Mouse (Mus musculus) intestine, postnatal 0 days (tissue): ENCODE results near the gene Rassf5. TPM values are rescaled to one million over a fixed set of nuclear protein-coding genes. Genes with fewer than 3 reads are reported as not detected.

Source experiments
- ATAC-seq: fragments of 200-750 bp; cut with Nextera tagmentation; 2 replicates; pipeline ENCODE4 v1.8.0; 2017; ENCODE audit warnings: mild to moderate bottlenecking, moderate TSS enrichment, moderate library complexity
- H3K27ac ChIP-seq: fragments of 300-500 bp; sonication (generic); 2 replicates; pipeline ENCODE4 v1.5.1; 2014; ENCODE audit warnings: mild to moderate bottlenecking, low read depth, low read length, moderate library complexity
- H3K27me3 ChIP-seq: fragments of 300-500 bp; sonication (generic); replicated peaks from 2 replicates; pipeline ENCODE4 v1.6.1; 2014; ENCODE audit warnings: low read length, mixed read lengths; ENCODE audit not compliant: control insufficient read depth, insufficient read depth
- H3K36me3 ChIP-seq: fragments of 300-500 bp; sonication (generic); 2 replicates; pipeline ENCODE4 v1.6.1; 2014; ENCODE audit warnings: mild to moderate bottlenecking, moderate library complexity; ENCODE audit not compliant: control insufficient read depth, insufficient read depth
- H3K4me1 ChIP-seq: fragments of 300-500 bp; sonication (generic); replicated peaks from 2 replicates; pipeline ENCODE4 v1.6.1; 2014; ENCODE audit warnings: antibody characterized with exemption, low read length, mixed read lengths; ENCODE audit not compliant: control insufficient read depth, insufficient read depth
- H3K4me2 ChIP-seq: fragments of 300-500 bp; sonication (generic); replicated peaks from 2 replicates; pipeline ENCODE4 v1.6.1; 2014; ENCODE audit warnings: low read depth, mild to moderate bottlenecking, moderate library complexity
- H3K4me3 ChIP-seq: fragments of 300-500 bp; sonication (generic); 2 replicates; pipeline ENCODE4 v1.5.1; 2014; ENCODE audit warnings: low read depth, low read length
- H3K9ac ChIP-seq: fragments of 300-500 bp; sonication (generic); 2 replicates; pipeline ENCODE4 v1.6.1; 2014; ENCODE audit warnings: mild to moderate bottlenecking, low read depth, low read length
- H3K9me3 ChIP-seq: fragments of 300-500 bp; sonication (generic); 2 replicates; pipeline ENCODE4 v1.6.1; 2016; ENCODE audit warnings: mixed run types; ENCODE audit not compliant: control insufficient read depth
- CTCF ChIP-seq: sonication (generic); IDR thresholded peaks from 2 replicates; pipeline ENCODE4 v1.5.1; 2016; ENCODE audit warnings: low read depth, mild to moderate bottlenecking, control low read depth, antibody characterized with exemption, moderate library complexity
- WGBS: fragments of 180-500 bp; shearing (Covaris S2); extraction: QIAGEN DNeasy Blood & Tissue Kit; methylation state at CpG from one replicate; pipeline ENCODE4 v1.1.7; 2014; 5-methylcytosine and 5-hydroxymethylcytosine counted together
- polyA plus RNA-seq: library from polyadenylated mRNA; unstranded; fragments of >200 nt; fragmentation: Nextera tagmentation; extraction: Ambion mirVana; gene quantifications from 2 replicates; pipeline ENCODE4 v1.2.1, GENCODE M21; 2015

Gene Rassf5
- polyA plus RNA-seq, result 5.8 and 6.4 TPM in 2 replicates

DNA sequence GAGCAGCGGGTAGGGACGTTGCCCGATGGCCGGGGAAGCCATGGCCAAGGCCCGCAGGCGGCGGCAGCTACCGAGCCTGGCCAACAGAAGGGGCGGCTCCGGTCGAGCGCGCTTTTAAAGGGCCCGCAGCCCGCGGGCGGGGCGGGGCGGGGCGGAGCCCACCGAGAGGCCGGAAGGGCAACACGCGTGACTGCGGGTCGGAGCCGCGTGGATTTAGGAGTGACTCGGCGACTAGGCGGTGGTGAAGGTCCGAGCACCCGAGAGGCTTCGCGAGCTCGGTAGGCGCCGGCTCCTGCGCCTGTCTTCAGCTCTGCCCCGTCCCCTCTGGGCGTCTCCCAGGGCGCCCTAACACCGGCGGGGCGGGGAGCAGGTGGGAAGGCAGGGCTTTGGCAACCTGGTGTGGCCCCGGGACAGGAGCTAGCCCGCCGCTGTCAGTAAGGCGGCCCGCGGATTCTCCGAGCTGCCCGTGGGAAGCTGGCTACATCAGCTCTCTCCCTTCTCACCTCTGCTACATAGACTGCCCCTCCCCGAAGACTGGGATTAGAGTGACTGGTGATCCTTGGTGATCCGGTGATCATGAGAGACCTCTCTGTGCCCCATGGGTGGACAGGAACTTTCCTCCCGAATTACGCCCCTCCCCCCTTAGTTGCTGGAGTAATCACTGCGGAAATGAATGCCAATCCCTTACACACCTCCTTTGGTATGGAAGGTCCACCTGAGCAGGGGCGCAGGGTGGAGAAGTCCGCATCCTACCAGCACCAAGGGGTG is at the start of gene Rassf5:
TSS of gene Rassf5 (minus strand) at position 170 of the 768 bp plus-strand sequence.
- peaks cover 48% of the 10 kb centered on the region for H3K27me3 ChIP-seq
- H3K9ac ChIP-seq, result peak within 1 kb of the TSS; percentile 53
- WGBS, result under 1% methylated on average over 58 of the region's 60 CpGs
- peak; percentile 23; the same call in 1 of the 2 replicates for TF ChIP-seq CTCF
- no peaks in the 10 kb centered on the region for H3K9me3 ChIP-seq
- peak within 1 kb of the TSS; percentile 99 for H3K4me2 ChIP-seq
- H3K27ac ChIP-seq, result no peak within 1 kb of the TSS
- H3K36me3 ChIP-seq, result no peaks in the 10 kb centered on the region
- H3K4me1 ChIP-seq, result 0 out of 2 replicates have a peak, but pooled peaks cover 6% of the 10 kb centered on the region
- H3K4me3 ChIP-seq, result peak within 1 kb of the TSS; percentile 63
- ATAC-seq, result peak; percentile 55

DNA sequence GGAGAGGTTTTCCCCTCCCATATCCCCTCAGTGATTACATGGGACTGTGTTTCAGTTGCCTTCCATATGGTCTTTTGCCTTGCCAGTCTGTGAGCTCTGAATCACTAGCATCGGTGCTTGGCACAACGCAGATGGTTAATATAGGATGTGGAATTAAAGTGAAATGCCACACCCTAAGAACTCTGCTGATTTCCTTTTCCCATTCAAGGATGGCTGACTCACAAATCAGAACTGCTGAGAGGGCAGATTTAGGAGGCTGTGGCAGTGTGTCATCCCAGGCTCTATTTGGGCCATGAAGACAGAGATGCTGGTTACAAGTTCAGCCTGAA is 48.8 kb upstream of the Rassf5 start:
- H3K9me3 ChIP-seq, result no peaks in the 10 kb centered on the region
- no peak for TF ChIP-seq CTCF
- no peak for ATAC-seq
- H3K36me3 ChIP-seq, result peaks cover 28% of the 10 kb centered on the region; the same call in 1 of the 2 replicates
- H3K27ac ChIP-seq, result no peak overlapping the region
- no peaks in the 10 kb centered on the region for H3K4me1 ChIP-seq
- H3K27me3 ChIP-seq, result no peaks in the 10 kb centered on the region
- H3K4me3 ChIP-seq, result no peak overlapping the region
- WGBS, result 96% methylated on average over 2 of the region's 2 CpGs
- no peak overlapping the region for H3K4me2 ChIP-seq
- H3K9ac ChIP-seq, result no peak overlapping the region

DNA sequence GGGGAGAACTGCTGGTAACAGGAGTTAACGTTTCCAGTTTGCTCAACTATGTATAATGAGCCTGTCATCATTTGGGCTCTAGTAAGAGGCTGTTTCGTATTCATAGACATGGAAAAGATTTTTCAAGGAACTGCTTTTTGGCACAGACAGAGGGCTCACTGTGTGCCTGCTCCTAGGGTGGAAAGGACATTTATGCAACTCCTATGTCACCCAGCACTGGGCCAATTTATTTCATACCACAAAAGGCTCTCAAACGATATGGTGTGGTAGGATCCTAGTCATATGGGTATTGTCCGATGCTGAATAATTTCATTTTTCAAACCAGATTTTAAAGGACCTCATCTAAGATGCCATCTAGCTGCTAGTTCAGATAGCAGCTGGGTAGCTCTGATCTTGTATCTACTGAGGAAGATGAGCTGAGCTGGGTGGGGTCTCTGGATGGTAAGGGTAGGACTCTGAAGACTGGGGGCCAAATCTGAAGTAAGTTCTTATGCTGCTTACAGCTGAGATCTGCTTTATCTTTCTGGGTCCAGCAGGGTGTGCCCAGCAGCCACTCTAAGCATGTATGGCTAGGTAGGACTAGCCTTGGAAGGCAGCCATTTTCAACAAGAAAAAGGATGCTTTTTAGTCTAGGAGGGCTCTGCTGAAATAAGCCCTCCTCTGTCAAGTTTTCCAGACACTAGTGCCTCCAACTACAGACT is 48.3 kb upstream of the Rassf5 start:
- no peak overlapping the region for H3K4me2 ChIP-seq
- peak; percentile 16; the same call in 1 of the 2 replicates for TF ChIP-seq CTCF
- ATAC-seq, result no peak
- H3K4me3 ChIP-seq, result no peak overlapping the region
- no peak overlapping the region for H3K27ac ChIP-seq
- H3K9ac ChIP-seq, result no peak overlapping the region
- no peaks in the 10 kb centered on the region for H3K4me1 ChIP-seq
- H3K27me3 ChIP-seq, result no peaks in the 10 kb centered on the region
- peaks cover 27% of the 10 kb centered on the region; the same call in 1 of the 2 replicates for H3K36me3 ChIP-seq
- 79% methylated on average over 4 of the region's 4 CpGs for WGBS
- H3K9me3 ChIP-seq, result no peaks in the 10 kb centered on the region

DNA sequence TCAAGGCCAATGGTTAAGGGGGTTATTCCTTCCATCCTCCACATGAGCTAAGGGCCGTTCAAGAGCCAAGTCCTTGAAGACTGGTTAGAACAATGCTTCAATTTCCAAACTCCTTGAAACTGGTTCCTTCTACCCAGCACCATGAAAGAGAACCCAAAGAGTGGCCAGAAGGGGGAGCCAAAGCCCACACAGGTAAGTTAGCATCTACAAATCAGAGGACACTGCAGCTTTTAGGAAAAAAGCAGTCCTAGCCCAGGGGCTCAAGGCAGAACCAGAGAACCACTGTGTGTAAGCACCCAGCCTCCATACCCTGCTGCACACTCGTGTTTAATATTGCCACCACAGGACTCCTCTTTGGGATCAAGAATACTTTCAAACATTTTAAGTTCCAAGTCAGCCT is 45.6 kb upstream of the Rassf5 start:
- H3K27ac ChIP-seq, result no peak overlapping the region
- 32% methylated on average over 2 of the region's 2 CpGs for WGBS
- no peak overlapping the region for H3K9ac ChIP-seq
- peak; percentile 87 for TF ChIP-seq CTCF
- ATAC-seq, result no peak
- no peaks in the 10 kb centered on the region for H3K4me1 ChIP-seq
- H3K9me3 ChIP-seq, result no peaks in the 10 kb centered on the region
- H3K36me3 ChIP-seq, result peaks cover 12% of the 10 kb centered on the region; the same call in 1 of the 2 replicates
- H3K27me3 ChIP-seq, result no peaks in the 10 kb centered on the region
- H3K4me2 ChIP-seq, result no peak overlapping the region
- H3K4me3 ChIP-seq, result no peak overlapping the region

DNA sequence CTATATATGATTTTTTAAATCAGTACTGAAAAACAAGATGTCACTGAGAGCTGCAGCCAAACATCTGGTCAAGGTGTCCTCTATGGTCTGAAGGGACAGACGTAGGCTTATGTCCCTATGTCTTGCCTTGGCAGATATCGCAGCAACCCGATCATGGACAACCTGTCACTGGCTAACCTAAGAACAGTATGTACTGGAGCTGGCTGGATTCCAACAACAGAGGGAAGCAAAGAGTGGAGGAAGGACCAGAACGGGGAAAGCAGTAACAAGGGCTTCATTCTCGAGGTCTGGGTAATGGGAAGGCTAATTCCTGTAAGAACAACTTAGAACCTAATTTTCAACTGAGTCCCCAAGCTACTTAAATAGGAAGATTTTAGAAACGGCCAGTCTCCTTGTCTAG is 43.9 kb upstream of the Rassf5 start:
- H3K27me3 ChIP-seq, result no peaks in the 10 kb centered on the region
- H3K27ac ChIP-seq, result no peak overlapping the region
- no peak overlapping the region for H3K4me3 ChIP-seq
- peaks cover 7% of the 10 kb centered on the region; the same call in 1 of the 2 replicates for H3K36me3 ChIP-seq
- no peak overlapping the region for H3K4me2 ChIP-seq
- no peak for TF ChIP-seq CTCF
- no peak overlapping the region for H3K9ac ChIP-seq
- no peaks in the 10 kb centered on the region for H3K4me1 ChIP-seq
- H3K9me3 ChIP-seq, result no peaks in the 10 kb centered on the region
- WGBS, result 85% methylated on average over 6 of the region's 6 CpGs
- ATAC-seq, result no peak

DNA sequence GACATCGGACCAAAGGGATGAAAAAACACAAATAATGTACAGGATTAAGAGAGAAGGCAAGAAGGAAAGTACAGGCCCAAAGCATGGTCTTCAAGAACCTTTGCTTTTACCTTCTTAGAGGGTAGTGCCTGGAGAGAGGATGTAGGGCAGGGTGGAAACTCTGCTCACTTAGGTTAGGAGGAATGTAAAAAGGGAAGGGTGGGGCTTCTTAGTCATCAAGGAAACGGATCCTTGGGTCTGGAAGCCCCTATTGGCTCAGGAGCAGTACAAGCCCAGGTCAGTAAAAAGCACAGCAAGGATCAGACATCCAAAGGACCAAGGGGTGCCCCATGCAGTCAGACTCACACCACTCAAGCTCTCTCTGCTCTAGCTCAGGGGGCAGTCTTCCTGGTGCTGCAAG is 42.2 kb upstream of the Rassf5 start:
- 0 out of 2 replicates have a peak, but pooled peaks cover under 1% of the 10 kb centered on the region for H3K4me1 ChIP-seq
- no peak for TF ChIP-seq CTCF
- 67% methylated on average over 2 of the region's 2 CpGs for WGBS
- H3K4me3 ChIP-seq, result no peak overlapping the region
- peaks cover 7% of the 10 kb centered on the region; the same call in 1 of the 2 replicates for H3K36me3 ChIP-seq
- H3K4me2 ChIP-seq, result no peak overlapping the region
- ATAC-seq, result no peak
- no peaks in the 10 kb centered on the region for H3K9me3 ChIP-seq
- no peak overlapping the region for H3K27ac ChIP-seq
- no peak overlapping the region for H3K9ac ChIP-seq
- no peaks in the 10 kb centered on the region for H3K27me3 ChIP-seq
